Mouse (Mus musculus): Measurements from ENCODE around the gene Rps12-ps3. TPM values are rescaled to one million over a fixed set of nuclear protein-coding genes. Genes with fewer than 3 reads are reported as not detected.
A peak's percentile ranks its signal among the peaks of the same experiment; 100 is the strongest.

The Rps12-ps3 gene
- total and polyA plus RNA-seq, 3 experiments = 662 to 4,283 TPM; not detected in 1

GRCm38 (mm10) chr19:59357878-59358277 is 35.8 kb downstream of the Rps12-ps3 start:
- H3K4me1 ChIP-seq (ENCODE audit: control insufficient read depth in 1 of 2, insufficient read depth in 2 of 2, low read length in 2 of 2) = peaks cover 51 to 56% of the 10 kb centered on the region in 2 experiments
- no peak for DNase-seq (ENCODE audit: low read depth, low spot score)
- H3K36me3 ChIP-seq (ENCODE audit: control insufficient read depth in 1 of 2, insufficient read depth in 2 of 2, low read length in 2 of 2) = peaks cover 0 to 60% of the 10 kb centered on the region in 2 experiments; a peak in 2 of 4 replicates
- TF ChIP-seq E2F4 (IDR thresholded peaks at IDR 0.05; ENCODE audit: borderline replicate concordance, low read depth, low read length) (no peak), POLR2A (IDR thresholded peaks at IDR 0.05; ENCODE audit: control insufficient read depth in 1 of 2, insufficient read depth in 1 of 2, low read depth in 1 of 2, low read length in 2 of 2, poor library complexity in 1 of 2) (no peak), TBP (IDR thresholded peaks at IDR 0.05; ENCODE audit: low read depth, low read length) (no peak), KAT2A (conservative IDR thresholded peaks at IDR 0.05; ENCODE audit: low read depth, low read length) (no peak)
- no peak overlapping the region for H3K4me3 ChIP-seq (ENCODE audit: control insufficient read depth in 1 of 2, insufficient read depth in 1 of 2, low read depth in 2 of 2, low read length in 2 of 2)
- no peaks in the 10 kb centered on the region for H3K9me3 ChIP-seq (replicated peaks; ENCODE audit: insufficient read depth, low read length)
- H3K27me3 ChIP-seq (ENCODE audit: control insufficient read depth in 1 of 2, insufficient read depth in 2 of 2, low read length in 2 of 2) = no peaks in the 10 kb centered on the region
- H3K27ac ChIP-seq (ENCODE audit: control insufficient read depth, low read depth, low read length) = peak overlapping the region; percentile 11; the same call in 1 of the 2 replicates
- H3K9ac ChIP-seq (ENCODE audit: control insufficient read depth, low read depth, low read length, poor library complexity, severe bottlenecking) = peak overlapping the region; percentile 8; the same call in 1 of the 2 replicates
- no peaks in the 10 kb centered on the region for H3K79me2 ChIP-seq (ENCODE audit: control insufficient read depth, insufficient read depth, low read length, poor library complexity)

DNA sequence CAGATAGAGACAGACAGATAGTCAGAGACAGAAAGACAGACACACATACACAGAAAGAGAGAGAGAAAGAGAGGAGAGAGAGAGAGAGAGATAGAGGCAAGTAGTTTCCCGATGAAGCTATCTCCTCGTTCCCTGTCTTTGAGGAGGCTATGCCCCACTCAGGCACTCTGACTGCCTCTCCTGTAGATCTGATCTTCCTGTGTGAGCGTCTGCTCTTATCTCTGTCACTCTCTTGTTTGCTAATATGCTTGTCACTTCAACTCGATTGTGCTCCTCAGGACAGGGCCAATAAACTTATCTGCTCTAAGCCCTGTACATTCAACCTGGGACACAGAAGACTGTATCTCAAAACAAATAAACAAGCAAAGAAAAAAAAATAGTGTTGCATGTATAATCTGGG is 37.1 kb downstream of the Rps12-ps3 start:
- peak overlapping the region in 1 of 2 experiments; percentile 20; a peak in 2 of 4 replicates for H3K4me3 ChIP-seq (ENCODE audit: control insufficient read depth in 1 of 2, insufficient read depth in 1 of 2, low read depth in 2 of 2, low read length in 2 of 2)
- H3K79me2 ChIP-seq (ENCODE audit: control insufficient read depth, insufficient read depth, low read length, poor library complexity) = no peaks in the 10 kb centered on the region
- no peaks in the 10 kb centered on the region for H3K9me3 ChIP-seq (replicated peaks; ENCODE audit: insufficient read depth, low read length)
- peak; percentile 63 for DNase-seq (ENCODE audit: low read depth, low spot score)
- TF ChIP-seq POLR2A (IDR thresholded peaks at IDR 0.05; ENCODE audit: control insufficient read depth in 1 of 2, insufficient read depth in 1 of 2, low read depth in 1 of 2, low read length in 2 of 2, poor library complexity in 1 of 2) (peak in 1 of 2 experiments; percentile 20; a peak in 1 of 4 replicates), TBP (IDR thresholded peaks at IDR 0.05; ENCODE audit: low read depth, low read length) (peak; percentile 43; the same call in 1 of the 2 replicates), GATA1 (IDR thresholded peaks at IDR 0.05; ENCODE audit: low read depth, low read length) (peak; percentile 93), RCOR1 (IDR thresholded peaks at IDR 0.05; ENCODE audit: low read depth, low read length) (no peak)
- H3K36me3 ChIP-seq (ENCODE audit: control insufficient read depth in 1 of 2, insufficient read depth in 2 of 2, low read length in 2 of 2) = peaks cover 0 to 62% of the 10 kb centered on the region in 2 experiments; a peak in 2 of 4 replicates
- peaks cover 54 to 58% of the 10 kb centered on the region in 2 experiments for H3K4me1 ChIP-seq (ENCODE audit: control insufficient read depth in 1 of 2, insufficient read depth in 2 of 2, low read length in 2 of 2)
- no peaks in the 10 kb centered on the region for H3K27me3 ChIP-seq (ENCODE audit: control insufficient read depth in 1 of 2, insufficient read depth in 2 of 2, low read length in 2 of 2)
- H3K9ac ChIP-seq (ENCODE audit: control insufficient read depth, low read depth, low read length, poor library complexity, severe bottlenecking) = no peak overlapping the region
- peak overlapping the region; percentile 44 for H3K27ac ChIP-seq (ENCODE audit: control insufficient read depth, low read depth, low read length)

- H3K27me3 ChIP-seq (ENCODE audit: control insufficient read depth in 1 of 2, insufficient read depth in 2 of 2, low read length in 2 of 2) = no peaks in the 10 kb centered on the region
- peak overlapping the region; percentile 89 for H3K27ac ChIP-seq (ENCODE audit: control insufficient read depth, low read depth, low read length)
- H3K9ac ChIP-seq (ENCODE audit: control insufficient read depth, low read depth, low read length, poor library complexity, severe bottlenecking) = peak overlapping the region; percentile 48
- DNase-seq (ENCODE audit: low read depth, low spot score) = peak; percentile 97
- no peaks in the 10 kb centered on the region for H3K9me3 ChIP-seq (replicated peaks; ENCODE audit: insufficient read depth, low read length)
- no peaks in the 10 kb centered on the region for H3K79me2 ChIP-seq (ENCODE audit: control insufficient read depth, insufficient read depth, low read length, poor library complexity)
- peaks cover 0 to 53% of the 10 kb centered on the region in 2 experiments; a peak in 2 of 4 replicates for H3K36me3 ChIP-seq (ENCODE audit: control insufficient read depth in 1 of 2, insufficient read depth in 2 of 2, low read length in 2 of 2)
- peaks cover 50 to 53% of the 10 kb centered on the region in 2 experiments for H3K4me1 ChIP-seq (ENCODE audit: control insufficient read depth in 1 of 2, insufficient read depth in 2 of 2, low read length in 2 of 2)
- H3K4me3 ChIP-seq (ENCODE audit: control insufficient read depth in 1 of 2, insufficient read depth in 1 of 2, low read depth in 2 of 2, low read length in 2 of 2) = peak overlapping the region in 1 of 2 experiments; percentile 31; a peak in 3 of 4 replicates
- peak; percentile 73; the same call in 1 of the 2 replicates for TF ChIP-seq RCOR1 (IDR thresholded peaks at IDR 0.05; ENCODE audit: low read depth, low read length)
- TF ChIP-seq ELF1 (IDR thresholded peaks at IDR 0.05; ENCODE audit: low read depth, low read length) = peak; percentile 36; the same call in 1 of the 2 replicates
- no peak for TF ChIP-seq ZNF384 (IDR thresholded peaks at IDR 0.05; ENCODE audit: low read depth, low read length)
- no peak for TF ChIP-seq USF2 (IDR thresholded peaks at IDR 0.05; ENCODE audit: borderline replicate concordance in 1 of 2, insufficient read depth in 1 of 2, low read depth in 1 of 2, low read length in 2 of 2)
- TF ChIP-seq MYB (IDR thresholded peaks at IDR 0.05; ENCODE audit: low read depth, low read length) = no peak
- TF ChIP-seq GATA1 (IDR thresholded peaks at IDR 0.05; ENCODE audit: low read depth, low read length) = peak; percentile 94
- TF ChIP-seq POLR2A (IDR thresholded peaks at IDR 0.05; ENCODE audit: control insufficient read depth in 1 of 2, insufficient read depth in 1 of 2, low read depth in 1 of 2, low read length in 2 of 2, poor library complexity in 1 of 2) = peak in 1 of 2 experiments; percentile 61; a peak in 2 of 4 replicates
- peak; percentile 78; the same call in 1 of the 2 replicates for TF ChIP-seq POLR2AphosphoS2 (IDR thresholded peaks at IDR 0.05; ENCODE audit: low read length)
- peak; percentile 89 for TF ChIP-seq TBP (IDR thresholded peaks at IDR 0.05; ENCODE audit: low read depth, low read length)
- peak; percentile 87 for TF ChIP-seq TCF12 (IDR thresholded peaks at IDR 0.05; ENCODE audit: low read depth, low read length)
- TF ChIP-seq UBTF (IDR thresholded peaks at IDR 0.05; ENCODE audit: borderline replicate concordance, insufficient read depth, low read depth, low read length) = 0 out of 2 replicates have a peak, but pooled peaks have one; percentile 66
- TF ChIP-seq MAZ (IDR thresholded peaks at IDR 0.05; ENCODE audit: low read depth, low read length) = peak; percentile 82; the same call in 1 of the 2 replicates
- no peak for TF ChIP-seq BHLHE40 (IDR thresholded peaks at IDR 0.05; ENCODE audit: borderline replicate concordance, low read depth, low read length)
- no peak for TF ChIP-seq CTCF (IDR thresholded peaks at IDR 0.05 in 2 of 3, conservative IDR thresholded peaks at IDR 0.05 in 1 of 3; ENCODE audit: control insufficient read depth in 1 of 3, insufficient read depth in 1 of 3, low read depth in 2 of 3, low read length in 3 of 3, poor library complexity in 1 of 3, severe bottlenecking in 1 of 3)
- TF ChIP-seq ZC3H11A (IDR thresholded peaks at IDR 0.05; ENCODE audit: low read depth, low read length) = no peak
- TF ChIP-seq MAX (IDR thresholded peaks at IDR 0.05; ENCODE audit: low read length) = peak; percentile 60; the same call in 1 of the 2 replicates
- TF ChIP-seq KAT2A (conservative IDR thresholded peaks at IDR 0.05; ENCODE audit: low read depth, low read length) = no peak
- TF ChIP-seq EP300 (IDR thresholded peaks at IDR 0.05; ENCODE audit: low read depth in 1 of 2, low read length in 2 of 2) = peak; percentile 84 to 91
- no peak for TF ChIP-seq RAD21 (IDR thresholded peaks at IDR 0.05; ENCODE audit: low read depth, low read length)
- peak; percentile 80 for TF ChIP-seq ETS1 (IDR thresholded peaks at IDR 0.05; ENCODE audit: low read depth, low read length)
- TF ChIP-seq CHD1 (IDR thresholded peaks at IDR 0.05; ENCODE audit: low read depth, low read length) = no peak
Observed at GRCm38 (mm10) chr19:59360486-59360896, 38.4 kb downstream of the Rps12-ps3 start.

All from MEL (cell line).